Mouse (Mus musculus) ES-E14 (cell line): ENCODE results near the gene Epb41. TPM values are rescaled to one million over a fixed set of nuclear protein-coding genes. Genes with fewer than 3 reads are reported as not detected.

Experiments used
- DNase-seq: peaks from one replicate; pipeline ENCODE4 v3.0.0-alpha.2; 2013; ENCODE audit warnings: low read depth, low spot score
- H3K27ac ChIP-seq: 2 replicates; pipeline ENCODE4 v1.5.1; 2012; ENCODE audit warnings: low read depth, mild to moderate bottlenecking, low read length, moderate library complexity, mixed read lengths; ENCODE audit not compliant: poor library complexity, insufficient read depth, severe bottlenecking
- H3K36me3 ChIP-seq: 2 replicates; pipeline ENCODE4 v1.6.1; 2012; ENCODE audit warnings: mild to moderate bottlenecking, low read length, moderate library complexity, mixed read lengths; ENCODE audit not compliant: control insufficient read depth, poor library complexity, insufficient read depth, severe bottlenecking
- H3K4me1 ChIP-seq, 2 experiments: fragments of 150-350 bp in 1 of 2; sonication (generic) in 1 of 2; 2 replicates each; pipeline ENCODE4 v1.6.1; 2012; ENCODE audit warnings: low read length in 2 of 2, mild to moderate bottlenecking in 1 of 2, mixed read lengths in 1 of 2; ENCODE audit not compliant: control insufficient read depth in 2 of 2, insufficient read depth in 2 of 2, poor library complexity in 1 of 2
- H3K4me3 ChIP-seq, 2 experiments: fragments of 150-350 bp in 1 of 2; sonication (generic) in 1 of 2; 2 replicates each; pipeline ENCODE4 v1.5.1; 2012; ENCODE audit warnings: low read length in 2 of 2, low read depth in 1 of 2, mild to moderate bottlenecking in 1 of 2, mixed read lengths in 1 of 2; ENCODE audit not compliant: insufficient read depth in 1 of 2, poor library complexity in 1 of 2, severe bottlenecking in 1 of 2
- H3K9ac ChIP-seq: 2 replicates; pipeline ENCODE4 v1.6.1; 2012; ENCODE audit warnings: low read depth, mild to moderate bottlenecking, low read length, mixed read lengths; ENCODE audit not compliant: poor library complexity, insufficient read depth, severe bottlenecking
- H3K9me3 ChIP-seq: fragments of 150-350 bp; sonication (generic); 2 replicates; pipeline ENCODE4 v1.6.1; 2012; ENCODE audit warnings: low read depth, mild to moderate bottlenecking, low read length; ENCODE audit not compliant: control insufficient read depth, insufficient read depth
- CHD2 ChIP-seq: IDR thresholded peaks from 2 replicates; pipeline ENCODE4 v1.6.1; 2014; ENCODE audit warnings: mild to moderate bottlenecking, low read depth, low read length, inconsistent platforms
- HCFC1 ChIP-seq: IDR thresholded peaks from 2 replicates; pipeline ENCODE4 v1.6.1; 2012; ENCODE audit warnings: low read length, inconsistent platforms, borderline replicate concordance; ENCODE audit not compliant: insufficient read depth
- MAFK ChIP-seq: IDR thresholded peaks from 2 replicates; pipeline ENCODE4 v1.6.1; 2014; ENCODE audit warnings: mild to moderate bottlenecking, low read depth, low read length, inconsistent platforms; ENCODE audit not compliant: insufficient read depth
- ZC3H11A ChIP-seq: IDR thresholded peaks from 2 replicates; pipeline ENCODE4 v1.6.1; 2012; ENCODE audit warnings: low read depth, mild to moderate bottlenecking, inconsistent platforms, low read length, borderline replicate concordance
- ZNF384 ChIP-seq: IDR thresholded peaks from 2 replicates; pipeline ENCODE4 v1.6.1; 2012; ENCODE audit warnings: low read depth, low read length, inconsistent platforms
- in situ Hi-C, 2 experiments: fragments of 600-800 bp; cut with MboI; formaldehyde crosslinking; loops; one replicate each; pipeline ENCODE4 v1.15.1; 2025; ENCODE audit warnings: low sequenced_read_pairs in 2 of 2, inconsistent platforms in 1 of 2; ENCODE audit not compliant: unreplicated experiment in 2 of 2
- total RNA-seq: library from RNA; depleted of rRNA; stranded (reverse); fragments of 300-350 nt; gene quantifications from 2 replicates; pipeline ENCODE4 v1.2.3, GENCODE M21; 2012

The Epb41 gene
- total RNA-seq, 1 experiment = 16.3 TPM

DNA sequence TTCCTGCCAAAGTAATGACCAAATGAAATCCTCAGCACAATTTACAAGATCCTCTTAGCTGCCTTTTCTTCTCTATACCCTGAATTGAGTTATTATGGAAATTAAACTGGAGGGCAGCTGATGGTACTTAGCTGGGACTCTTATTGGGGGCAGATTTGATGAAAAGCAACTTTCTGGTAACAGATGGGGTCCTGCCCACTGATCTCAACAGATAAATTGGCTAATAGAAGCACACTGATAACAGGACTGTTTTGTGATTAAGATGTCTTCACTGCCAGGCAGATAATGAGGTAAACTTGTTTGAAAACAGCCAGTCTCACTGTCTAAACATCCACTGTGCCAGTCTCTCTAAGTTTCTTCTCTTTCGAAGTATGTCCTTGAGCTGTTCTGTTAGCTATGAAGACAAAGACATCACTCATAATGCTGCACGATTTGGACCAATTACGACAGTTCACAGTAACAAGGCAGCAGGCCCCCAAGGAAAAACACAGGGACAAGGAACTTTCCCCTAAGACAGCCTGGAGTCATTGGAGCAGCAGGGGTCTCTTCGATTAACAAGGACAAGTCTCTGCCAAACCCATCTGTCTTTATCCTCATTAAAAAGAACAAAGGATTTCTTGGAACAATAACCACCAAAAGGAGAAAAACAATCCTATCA, 92.1 kb downstream of the Epb41 start:
- in situ Hi-C loops = no loop called here
- H3K4me1 ChIP-seq = 0 out of 4 replicates have a peak, but pooled peaks cover 0 to 1% of the 10 kb centered on the region in 2 experiments
- no peaks in the 10 kb centered on the region; the same call in 1 of the 2 replicates for H3K36me3 ChIP-seq
- H3K27ac ChIP-seq = no peak overlapping the region
- H3K4me3 ChIP-seq = no peak overlapping the region
- no peaks in the 10 kb centered on the region for H3K9me3 ChIP-seq
- H3K9ac ChIP-seq = no peak overlapping the region
- TF ChIP-seq ZNF384 (no peak), HCFC1 (no peak), ZC3H11A (no peak), CHD2 (no peak), MAFK (no peak)
- no peak for DNase-seq

DNA sequence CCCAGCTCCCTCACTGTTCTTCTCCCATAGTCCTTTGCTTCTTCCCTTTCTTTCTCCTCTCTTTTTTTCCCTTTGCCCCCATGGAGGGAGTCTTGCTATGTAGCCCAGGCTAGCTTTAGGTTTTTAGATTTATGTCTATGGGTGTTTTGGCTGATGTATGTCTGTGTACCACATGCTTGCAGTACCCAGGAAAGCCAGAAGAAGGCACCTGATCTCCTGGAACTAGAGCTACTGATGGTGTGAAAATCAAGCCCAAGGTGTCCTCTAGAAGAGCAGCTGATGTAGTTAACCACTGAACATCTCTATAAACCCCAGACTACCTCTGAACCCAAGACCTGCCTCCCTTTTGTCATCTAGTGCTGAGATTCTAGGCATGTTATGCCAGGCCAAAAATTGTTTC, 93.4 kb downstream of the Epb41 start:
- TF ChIP-seq MAFK (no peak), ZC3H11A (no peak), CHD2 (no peak), ZNF384 (no peak), HCFC1 (no peak)
- H3K36me3 ChIP-seq = no peaks in the 10 kb centered on the region

DNA sequence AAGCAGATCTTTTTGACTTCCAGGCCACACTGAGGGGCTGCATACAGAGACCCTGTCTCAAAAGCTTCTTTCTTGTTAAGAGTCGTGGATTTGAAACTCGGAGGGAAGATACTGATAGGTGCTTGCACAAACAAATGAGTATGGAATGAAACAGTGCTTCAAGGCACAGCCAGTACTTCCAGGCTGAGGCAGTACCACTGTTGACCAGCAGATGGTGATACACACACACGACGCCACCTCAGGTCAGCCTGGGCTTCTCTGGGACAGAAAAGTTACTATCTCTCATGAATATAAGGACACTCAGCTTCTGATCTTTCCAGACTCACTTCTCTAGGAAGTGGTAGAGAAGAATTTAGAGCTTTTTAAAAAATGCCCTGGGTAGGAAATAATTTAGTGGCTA, 97.9 kb downstream of the Epb41 start:
- TF ChIP-seq CHD2 (no peak), ZC3H11A (peak; percentile 94)
- Histone ChIP-seq H3K9ac (no peak overlapping the region), H3K4me1 (no peaks in the 10 kb centered on the region), H3K36me3 (peaks cover 7% of the 10 kb centered on the region; the same call in 1 of the 2 replicates), H3K27ac (no peak overlapping the region), H3K4me3 (no peak overlapping the region), H3K9me3 (no peaks in the 10 kb centered on the region)
- peak; percentile 71 for DNase-seq
- in situ Hi-C loops = loop anchor here in 1 of 2 experiments (10.0 kb wide), 1 partner anchor 108 kb away; no protein-coding TSS in a partner anchor

More for the DNA sequence above, 93.4 kb downstream of the Epb41 start:
- no peaks in the 10 kb centered on the region for H3K9me3 ChIP-seq
- no peak overlapping the region for H3K27ac ChIP-seq
- H3K4me3 ChIP-seq = no peak overlapping the region
- H3K4me1 ChIP-seq = 0 out of 4 replicates have a peak, but pooled peaks cover 0 to 1% of the 10 kb centered on the region in 2 experiments
- in situ Hi-C loops = no loop called here
- DNase-seq = peak; percentile 16
- H3K9ac ChIP-seq = no peak overlapping the region

DNA sequence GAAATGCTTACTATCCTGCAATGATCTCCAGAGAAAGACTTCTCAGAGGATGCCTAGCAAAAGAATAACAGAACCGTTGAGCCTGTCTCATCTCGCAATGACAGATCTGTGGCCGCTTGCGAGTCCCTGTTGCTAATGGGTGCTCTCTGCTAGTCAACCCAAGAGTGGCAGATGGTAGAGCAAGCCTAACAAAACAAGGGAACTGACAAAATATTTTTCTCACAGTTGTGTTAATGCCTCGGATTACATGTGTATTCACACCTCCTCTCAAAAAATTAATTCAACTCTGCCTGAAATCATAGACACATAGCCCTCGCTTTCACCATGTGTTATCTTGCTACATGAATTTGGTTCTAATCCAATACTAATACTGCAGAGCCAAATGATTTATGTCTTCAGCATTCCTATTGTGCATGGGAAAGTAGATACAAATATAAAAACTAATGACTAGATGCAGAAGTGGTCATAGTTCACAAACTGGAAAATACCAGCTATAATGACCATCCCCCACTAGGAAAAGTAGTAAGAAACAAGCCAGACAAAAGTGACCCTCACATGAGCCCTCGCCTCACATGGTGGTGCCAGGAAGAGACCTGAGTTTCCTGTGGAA, 104.8 kb downstream of the Epb41 start:
- H3K9ac ChIP-seq = no peak overlapping the region
- no peaks in the 10 kb centered on the region for H3K9me3 ChIP-seq
- no peak for TF ChIP-seq ZC3H11A
- no peak for TF ChIP-seq CHD2
- no peak for TF ChIP-seq MAFK
- no peak for TF ChIP-seq ZNF384
- TF ChIP-seq HCFC1 = no peak
- no peak overlapping the region for H3K27ac ChIP-seq
- no peak overlapping the region for H3K4me3 ChIP-seq
- no peaks in the 10 kb centered on the region for H3K4me1 ChIP-seq
- in situ Hi-C loops = loop anchor here in 1 of 2 experiments (10.0 kb wide), 1 partner anchor 114 kb away; no protein-coding TSS in a partner anchor
- DNase-seq = no peak
- H3K36me3 ChIP-seq = peaks cover 10% of the 10 kb centered on the region
